Mouse (Mus musculus) granulocyte monocyte progenitor cell, adult 5-6 weeks (primary cell): ENCODE data around the gene Snx13. TPM values are rescaled to one million over a fixed set of nuclear protein-coding genes. Genes with fewer than 3 reads are reported as not detected.

Experiments used
- ATAC-seq: replicated peaks from 2 replicates; pipeline ENCODE4 v1.8.0; 2016; ENCODE audit warnings: mild to moderate bottlenecking, moderate TSS enrichment, inconsistent platforms; ENCODE audit not compliant: poor library complexity, severe bottlenecking
- total RNA-seq, 2 experiments: library from RNA; stranded (forward) in 1 of 2; stranded (reverse) in 1 of 2; fragments of 200-712, 200-1000 nt in 1 of 2; fragments of >200 nt in 1 of 2; fragmentation: Nextera tagmentation in 1 of 2; gene quantifications; 2 replicates each; pipeline ENCODE4 v1.2.3; 2014 to 2017

Gene Snx13
- total RNA-seq, 2 experiments from 2014 or later, result 15.6 to 30.5 TPM

GRCm38 (mm10) chr12:35046310-35046998 is 532 bp upstream of the Snx13 start:
- ATAC-seq, result peak; percentile 24

GRCm38 (mm10) chr12:35047320-35048225 is 587 bp downstream of the Snx13 start:
- peak; percentile 65 for ATAC-seq

- no peak for ATAC-seq
These were observed 1.9 kb downstream of the Snx13 start for GRCm38 (mm10) chr12:35048891-35049290.

- no peak for ATAC-seq
These were observed 3.5 kb downstream of the Snx13 start for GRCm38 (mm10) chr12:35050501-35050900.

GRCm38 (mm10) chr12:35050964-35051758 is 4.2 kb downstream of the Snx13 start:
- no peak for ATAC-seq

GRCm38 (mm10) chr12:35054420-35054819 is 7.4 kb downstream of the Snx13 start:
- 0 out of 2 replicates have a peak, but pooled peaks have one; percentile 35 for ATAC-seq

- ATAC-seq, result no peak
These were observed 8.4 kb downstream of the Snx13 start for GRCm38 (mm10) chr12:35055114-35056095.

- ATAC-seq, result no peak
These were observed 16.9 kb downstream of the Snx13 start for GRCm38 (mm10) chr12:35063697-35064468.

GRCm38 (mm10) chr12:35067621-35068020 is 20.6 kb downstream of the Snx13 start:
- ATAC-seq, result peak; percentile 50

- no peak for ATAC-seq
These were observed 24.4 kb downstream of the Snx13 start for GRCm38 (mm10) chr12:35071336-35071735.

- ATAC-seq, result no peak
These were observed 25.2 kb downstream of the Snx13 start for GRCm38 (mm10) chr12:35072178-35072577.

GRCm38 (mm10) chr12:35075993-35076392 is 29.0 kb downstream of the Snx13 start:
- no peak for ATAC-seq

- ATAC-seq, result no peak
These were observed 76.6 kb downstream of the Snx13 start for GRCm38 (mm10) chr12:35123549-35123948.

- no peak for ATAC-seq
These were observed 106.2 kb downstream of the Snx13 start for GRCm38 (mm10) chr12:35153186-35153585.

GRCm38 (mm10) chr12:35154149-35154548 is 107.2 kb downstream of the Snx13 start:
- ATAC-seq, result no peak

- no peak for ATAC-seq
These were observed 110.3 kb downstream of the Snx13 start for GRCm38 (mm10) chr12:35157237-35157636.

- ATAC-seq, result no peak
These were observed 114.7 kb downstream of the Snx13 start for GRCm38 (mm10) chr12:35161690-35162089.

- no peak for ATAC-seq
These were observed 123.3 kb downstream of the Snx13 start for GRCm38 (mm10) chr12:35170275-35170674.

- no peak for ATAC-seq
These were observed 129.0 kb downstream of the Snx13 start for GRCm38 (mm10) chr12:35175938-35176337.
